Mouse (Mus musculus): Measurements from ENCODE around the gene Fsip1.

The Fsip1 gene

DNA sequence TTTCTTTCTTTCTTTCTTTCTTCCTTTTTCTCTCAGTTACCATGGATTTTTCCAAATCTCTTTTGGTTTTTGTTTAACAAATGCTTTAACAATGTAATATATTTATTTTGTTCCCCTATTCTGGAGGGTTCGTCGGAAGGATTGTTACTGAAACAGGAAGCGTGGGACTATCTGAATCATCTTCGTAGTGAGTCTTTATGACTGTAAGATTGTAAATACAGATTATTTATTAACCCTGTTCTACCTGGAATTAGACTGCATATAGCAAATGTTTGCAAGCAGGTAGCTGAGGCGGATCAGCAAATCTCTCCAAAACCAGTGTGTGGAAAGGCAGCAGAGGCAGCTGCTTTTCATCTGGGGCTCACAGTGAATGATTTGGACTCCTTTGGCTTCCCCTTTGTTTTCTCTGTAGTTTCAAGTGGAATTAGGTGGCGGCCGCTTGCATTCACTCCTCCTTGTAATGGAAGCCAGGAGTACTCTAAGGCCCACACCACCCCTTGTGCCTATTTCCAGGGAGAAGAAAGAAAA, 130.8 kb downstream of the Fsip1 start:
- in situ Hi-C loops (cut with MboI, MseI), result no loop called here

DNA sequence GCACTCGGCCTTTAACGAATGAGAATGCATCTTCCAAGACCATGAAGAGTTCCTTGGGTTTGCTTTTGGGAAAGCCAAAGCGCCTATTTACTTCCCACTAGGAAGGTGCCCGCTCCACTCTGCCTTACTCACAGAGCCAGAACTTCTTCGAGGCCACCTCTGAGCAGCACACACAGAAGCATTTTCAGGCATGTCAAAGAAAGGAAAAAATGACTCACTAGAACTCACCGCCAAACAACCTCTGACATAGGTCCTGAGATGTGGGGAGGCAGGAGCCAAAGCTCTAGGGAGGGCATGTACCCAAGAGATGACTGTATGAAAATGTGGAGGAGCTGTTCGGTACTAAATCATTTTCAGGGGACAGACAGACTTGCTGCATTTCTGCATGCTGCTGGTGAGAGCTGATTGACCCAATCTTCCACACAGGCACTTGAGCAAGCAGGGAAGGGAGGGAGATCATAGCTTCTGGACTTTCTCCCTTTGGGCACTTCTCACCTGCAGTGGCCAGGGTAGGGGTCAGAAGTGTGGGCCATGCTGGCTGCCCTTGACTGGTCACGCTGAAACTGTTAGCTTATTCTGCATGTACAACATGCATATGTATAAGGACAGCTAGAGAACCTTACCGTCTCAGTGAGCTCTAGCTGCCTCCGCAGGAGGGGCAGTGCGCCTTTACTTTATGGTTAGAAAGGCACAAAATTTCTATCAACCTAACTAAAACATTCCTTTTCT, 131.4 kb downstream of the Fsip1 start:
- in situ Hi-C loops (cut with MboI, MseI), result no loop called here

DNA sequence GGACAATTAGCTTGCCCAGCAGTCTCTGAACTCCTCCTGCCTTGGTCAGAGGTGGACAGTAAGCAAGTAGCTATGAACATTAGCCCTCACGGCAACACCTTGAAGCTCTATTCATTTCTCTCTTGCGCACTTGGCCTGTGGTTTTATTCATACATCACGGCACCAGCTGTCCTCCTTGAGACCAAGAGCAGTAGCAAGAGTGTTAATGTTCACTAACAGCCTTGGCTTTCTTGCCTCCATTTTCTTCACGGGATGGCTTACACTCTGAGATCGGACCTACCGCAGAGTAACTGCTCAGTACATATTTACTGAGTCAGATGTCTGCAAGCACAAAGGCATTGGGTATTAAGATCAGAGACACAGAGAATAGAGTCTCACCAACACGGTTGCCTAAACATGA, 132.3 kb downstream of the Fsip1 start:
- in situ Hi-C loops (cut with MboI, MseI), result loop anchor here in 1 of 2 experiments (25.0 kb wide), 1 partner anchor 587 kb away; no protein-coding TSS in a partner anchor

DNA sequence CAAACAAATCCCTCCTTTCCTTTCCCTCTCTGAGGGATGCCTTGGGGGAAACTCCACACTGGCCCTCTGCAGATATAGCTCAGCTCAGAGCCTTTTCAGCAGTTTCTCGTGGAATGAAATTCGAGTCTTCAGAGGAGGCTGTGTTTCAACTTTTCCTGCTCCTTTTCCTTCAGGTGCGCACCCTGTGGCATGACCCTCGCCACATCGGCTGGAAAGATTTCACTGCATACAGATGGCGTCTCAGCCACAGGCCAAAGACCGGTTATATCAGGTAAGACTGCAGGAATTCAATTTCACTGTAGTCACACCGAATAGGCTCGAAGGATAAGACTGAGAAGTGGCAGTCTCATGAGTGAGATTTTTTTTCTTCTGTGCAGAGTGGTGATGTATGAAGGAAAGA, 133.0 kb downstream of the Fsip1 start:
- in situ Hi-C loops (cut with MboI, MseI), result loop anchor here in 1 of 2 experiments (25.0 kb wide), 1 partner anchor 586 kb away; no protein-coding TSS in a partner anchor

DNA sequence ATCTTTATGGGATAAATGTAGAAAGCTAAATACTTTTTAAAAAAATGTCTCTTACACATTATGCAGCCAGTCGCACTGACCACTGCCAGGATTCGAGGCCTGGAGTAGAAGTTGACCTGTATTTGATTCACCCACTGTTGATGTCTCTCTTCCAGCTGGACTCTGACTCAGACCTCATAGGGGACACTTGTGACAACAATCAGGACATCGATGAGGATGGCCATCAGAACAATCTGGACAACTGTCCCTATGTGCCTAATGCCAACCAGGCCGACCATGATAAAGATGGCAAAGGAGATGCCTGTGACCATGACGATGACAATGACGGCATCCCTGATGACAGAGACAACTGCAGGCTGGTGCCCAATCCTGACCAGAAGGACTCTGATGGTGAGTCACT, 134.5 kb downstream of the Fsip1 start:
- in situ Hi-C loops (cut with MboI, MseI), result loop anchor here in 1 of 2 experiments (25.0 kb wide), 1 partner anchor 585 kb away; no protein-coding TSS in a partner anchor

DNA sequence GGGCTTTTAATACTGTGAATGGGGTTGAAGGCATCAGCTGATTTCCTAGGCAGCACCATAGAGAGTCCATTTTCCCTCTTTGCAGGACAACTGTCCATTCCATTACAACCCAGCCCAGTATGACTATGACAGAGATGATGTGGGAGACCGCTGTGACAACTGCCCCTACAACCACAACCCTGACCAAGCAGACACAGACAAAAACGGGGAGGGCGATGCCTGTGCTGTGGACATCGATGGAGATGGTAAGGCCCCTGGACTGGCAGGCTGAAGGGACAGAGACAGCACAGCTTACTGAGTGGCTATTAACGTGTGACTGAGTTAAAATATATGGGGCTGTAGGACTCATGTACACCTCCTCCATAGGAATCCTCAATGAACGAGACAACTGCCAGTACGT, 136.0 kb downstream of the Fsip1 start:
- in situ Hi-C loops (cut with MboI, MseI), result loop anchor here in 1 of 2 experiments (25.0 kb wide), 1 partner anchor 583 kb away; no protein-coding TSS in a partner anchor

DNA sequence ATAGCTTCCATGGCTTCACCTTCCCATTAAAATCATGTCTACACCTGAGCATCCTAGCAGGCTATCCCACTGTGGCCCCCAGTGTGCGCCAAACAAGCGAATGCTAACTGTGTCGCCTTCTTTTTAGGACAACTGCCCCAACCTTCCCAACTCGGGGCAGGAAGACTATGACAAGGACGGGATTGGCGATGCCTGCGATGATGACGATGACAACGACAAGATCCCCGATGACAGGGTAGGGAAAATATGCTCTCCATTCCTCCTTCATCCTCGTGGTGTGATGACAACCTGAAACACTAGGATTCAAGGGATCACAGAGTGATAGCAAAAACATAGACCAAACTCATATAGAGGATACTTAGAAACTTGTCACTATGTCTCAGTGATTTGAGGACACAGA, 136.7 kb downstream of the Fsip1 start:
- in situ Hi-C loops (cut with MboI, MseI), result loop anchor here in 1 of 2 experiments (25.0 kb wide), 1 partner anchor 583 kb away; no protein-coding TSS in a partner anchor

DNA sequence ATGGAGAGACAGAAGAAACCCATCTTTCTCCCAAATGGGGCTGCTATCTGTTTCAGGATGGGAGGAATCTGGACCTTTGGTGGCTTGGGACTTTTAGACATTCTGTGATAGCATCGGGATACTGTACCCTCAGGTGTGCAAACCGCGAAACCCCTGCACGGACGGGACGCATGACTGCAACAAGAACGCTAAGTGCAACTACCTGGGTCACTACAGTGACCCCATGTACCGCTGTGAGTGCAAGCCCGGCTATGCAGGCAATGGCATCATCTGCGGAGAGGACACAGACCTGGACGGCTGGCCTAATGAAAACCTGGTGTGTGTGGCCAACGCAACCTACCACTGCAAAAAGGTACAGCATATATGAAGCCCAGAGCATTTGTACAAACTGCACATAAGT, 137.1 kb downstream of the Fsip1 start:
- in situ Hi-C loops (cut with MboI, MseI), result loop anchor here (10.0 to 25.0 kb wide), 2 partner anchors 575 to 582 kb away; no protein-coding TSS in a partner anchor

DNA sequence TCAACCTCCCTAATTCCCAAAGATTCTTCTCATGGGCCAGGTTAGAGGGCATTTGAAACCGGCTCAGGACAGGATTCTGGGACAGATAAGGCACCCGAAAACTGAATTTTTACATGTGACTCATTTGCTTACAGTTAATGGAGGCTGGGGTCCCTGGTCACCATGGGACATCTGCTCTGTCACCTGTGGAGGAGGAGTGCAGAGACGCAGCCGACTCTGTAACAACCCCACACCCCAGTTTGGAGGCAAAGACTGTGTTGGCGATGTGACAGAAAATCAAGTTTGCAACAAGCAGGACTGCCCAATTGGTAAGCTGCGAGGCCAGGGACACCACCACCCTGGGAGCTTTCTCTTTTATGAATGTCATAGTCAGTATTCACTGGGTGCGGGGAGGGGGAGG, 138.3 kb downstream of the Fsip1 start:
- in situ Hi-C loops (cut with MboI, MseI), result loop anchor here (10.0 to 25.0 kb wide), 2 partner anchors 574 to 581 kb away; no protein-coding TSS in a partner anchor

DNA sequence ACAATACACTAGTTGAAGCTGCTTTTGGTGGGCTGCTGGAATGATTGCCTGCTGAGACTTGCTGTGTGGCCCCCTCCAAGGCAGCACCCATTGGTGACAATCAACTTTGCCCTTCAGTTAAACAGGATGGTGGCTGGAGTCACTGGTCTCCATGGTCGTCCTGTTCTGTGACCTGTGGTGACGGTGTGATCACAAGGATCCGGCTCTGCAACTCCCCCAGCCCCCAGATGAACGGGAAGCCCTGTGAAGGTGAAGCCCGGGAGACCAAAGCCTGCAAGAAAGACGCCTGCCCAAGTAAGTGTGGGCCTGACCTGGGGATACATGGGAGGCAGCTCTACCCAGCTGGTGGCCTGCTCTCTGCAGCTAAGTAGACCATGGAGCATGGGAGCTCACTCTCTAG, 138.7 kb downstream of the Fsip1 start:
- in situ Hi-C loops (cut with MboI, MseI), result loop anchor here (10.0 to 25.0 kb wide), 2 partner anchors 573 to 581 kb away; no protein-coding TSS in a partner anchor

DNA sequence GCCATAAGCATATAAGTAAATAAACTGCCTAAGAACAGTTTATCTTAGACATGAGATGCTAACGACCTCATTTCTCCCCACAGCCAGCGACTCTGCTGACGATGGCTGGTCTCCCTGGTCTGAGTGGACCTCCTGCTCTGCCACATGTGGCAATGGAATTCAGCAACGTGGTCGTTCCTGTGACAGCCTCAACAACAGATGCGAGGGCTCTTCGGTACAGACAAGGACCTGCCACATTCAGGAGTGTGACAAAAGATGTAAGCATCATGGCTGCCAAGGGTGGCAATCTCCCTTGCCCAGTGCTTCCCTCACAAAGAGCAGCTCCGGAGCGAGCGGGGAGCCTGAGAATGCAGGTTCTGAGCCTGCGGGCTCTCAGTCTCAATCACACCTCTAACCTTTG, 139.4 kb downstream of the Fsip1 start:
- in situ Hi-C loops (cut with MboI, MseI), result loop anchor here (10.0 to 25.0 kb wide), 2 partner anchors 573 to 580 kb away; no protein-coding TSS in a partner anchor

DNA sequence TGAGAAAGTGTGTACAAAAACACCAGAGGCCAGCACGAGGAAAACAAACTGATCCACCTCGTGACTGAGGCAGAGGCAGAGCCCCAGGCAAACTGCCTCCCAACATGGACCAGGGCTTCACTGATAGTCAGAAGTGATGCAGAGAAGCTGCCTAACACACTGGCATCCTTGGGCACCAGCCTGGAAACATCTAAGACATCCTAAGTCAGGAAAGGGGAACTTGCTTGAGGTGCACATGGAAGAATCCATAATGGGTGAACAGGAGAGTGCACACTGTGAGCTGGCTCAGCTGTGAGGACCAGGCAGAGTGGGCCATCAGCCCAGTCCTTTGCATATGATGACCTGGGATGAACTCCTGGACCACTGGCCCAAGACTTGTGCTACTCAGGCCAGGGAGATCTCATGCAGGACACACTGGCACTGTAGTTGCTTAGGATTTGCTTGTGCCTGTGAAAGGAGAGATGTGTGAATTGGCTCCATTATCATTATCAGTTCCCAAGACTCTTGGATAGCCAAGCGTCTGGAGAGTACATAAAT, 139.9 kb downstream of the Fsip1 start:
- in situ Hi-C loops (cut with MboI, MseI), result loop anchor here (10.0 to 25.0 kb wide), 2 partner anchors 572 to 580 kb away; no protein-coding TSS in a partner anchor

DNA sequence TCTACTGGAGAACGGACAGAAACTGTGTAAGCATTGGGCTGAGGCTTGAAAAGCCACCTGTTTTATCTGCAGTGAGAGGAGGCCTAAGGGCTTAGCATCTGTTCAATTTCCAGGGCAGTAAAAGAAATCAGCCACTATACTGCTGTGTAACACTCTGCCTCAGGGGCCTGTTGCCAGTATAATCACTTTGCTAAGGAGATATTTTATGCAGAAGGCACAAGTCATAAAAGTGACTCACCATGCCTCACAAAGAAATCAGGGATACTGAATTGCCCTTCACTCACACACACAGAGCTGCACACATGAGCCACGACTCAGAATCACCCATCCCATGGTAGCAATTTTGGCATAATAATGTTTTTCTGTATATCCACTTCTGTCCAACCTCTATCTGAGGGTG, 140.6 kb downstream of the Fsip1 start:
- in situ Hi-C loops (cut with MboI, MseI), result loop anchor here (10.0 to 25.0 kb wide), 2 partner anchors 571 to 579 kb away; no protein-coding TSS in a partner anchor

DNA sequence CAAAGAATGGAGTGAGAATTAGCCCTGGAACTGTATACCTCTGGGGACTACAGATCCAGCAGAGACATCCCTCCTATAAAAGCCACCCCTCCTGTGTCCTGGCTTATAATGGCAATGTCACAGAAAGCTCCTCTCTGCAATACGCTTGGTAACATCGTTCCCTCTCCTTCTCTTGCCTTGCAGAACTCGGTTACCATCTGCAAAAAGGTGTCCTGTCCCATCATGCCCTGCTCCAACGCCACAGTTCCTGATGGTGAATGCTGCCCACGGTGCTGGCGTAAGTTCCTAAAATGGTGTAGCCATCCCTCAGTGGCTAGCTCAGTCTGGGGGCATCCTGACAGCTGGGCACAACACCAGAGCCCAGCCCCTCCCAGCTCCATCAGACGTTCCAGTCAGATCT, 141.1 kb downstream of the Fsip1 start:
- in situ Hi-C loops (cut with MboI, MseI), result loop anchor here (10.0 to 25.0 kb wide), 2 partner anchors 571 to 578 kb away; no protein-coding TSS in a partner anchor

DNA sequence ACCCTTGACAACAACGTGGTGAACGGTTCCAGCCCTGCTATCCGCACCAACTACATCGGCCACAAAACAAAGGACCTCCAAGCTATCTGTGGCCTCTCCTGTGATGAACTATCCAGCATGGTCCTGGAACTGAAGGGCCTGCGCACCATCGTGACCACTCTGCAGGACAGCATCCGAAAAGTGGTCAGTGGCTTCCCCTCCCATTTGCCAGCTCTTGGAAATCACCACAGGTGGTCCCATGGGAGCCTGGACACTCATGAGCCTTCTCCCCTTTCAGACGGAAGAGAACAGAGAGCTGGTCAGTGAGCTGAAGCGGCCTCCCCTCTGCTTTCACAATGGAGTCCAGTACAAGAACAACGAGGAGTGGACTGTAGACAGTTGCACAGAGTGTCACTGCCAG, 142.1 kb downstream of the Fsip1 start:
- in situ Hi-C loops (cut with MboI, MseI), result loop anchor here (10.0 to 25.0 kb wide), 2 partner anchors 570 to 577 kb away; no protein-coding TSS in a partner anchor

DNA sequence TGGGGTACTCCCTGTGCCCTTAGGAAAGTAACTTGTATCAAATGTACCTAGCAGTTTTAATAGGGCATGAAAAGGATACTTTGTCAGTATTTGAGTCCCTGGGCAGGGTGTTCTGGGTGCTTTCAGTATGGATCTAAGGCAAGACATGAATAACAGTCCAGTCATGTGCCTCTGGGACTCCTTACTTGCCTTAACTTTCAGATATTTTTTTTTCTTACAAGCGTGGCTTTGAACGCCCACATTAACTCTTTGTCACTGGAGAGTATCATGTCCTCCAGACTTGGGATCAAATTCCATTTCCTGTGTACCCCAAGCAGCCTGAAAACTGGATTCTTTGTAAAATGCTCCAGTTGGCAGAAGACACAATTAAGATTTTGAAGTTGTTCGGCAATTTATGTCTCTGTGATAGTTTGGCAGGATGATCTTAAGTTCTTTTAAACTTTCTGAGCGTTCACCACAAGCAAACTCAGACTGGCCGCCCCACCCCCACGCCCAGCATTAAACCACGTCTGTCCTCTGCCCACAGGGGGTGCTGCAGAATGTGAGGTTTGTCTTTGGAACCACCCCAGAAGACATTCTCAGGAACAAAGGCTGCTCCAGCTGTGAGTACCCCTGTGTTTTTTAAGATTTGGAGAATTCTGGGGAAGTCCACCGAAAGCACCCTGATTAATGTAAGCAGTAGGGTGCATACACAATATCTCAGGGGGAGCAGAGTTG, 142.8 kb downstream of the Fsip1 start:
- in situ Hi-C loops (cut with MboI, MseI), result loop anchor here (10.0 to 25.0 kb wide), 2 partner anchors 569 to 577 kb away; no protein-coding TSS in a partner anchor

DNA sequence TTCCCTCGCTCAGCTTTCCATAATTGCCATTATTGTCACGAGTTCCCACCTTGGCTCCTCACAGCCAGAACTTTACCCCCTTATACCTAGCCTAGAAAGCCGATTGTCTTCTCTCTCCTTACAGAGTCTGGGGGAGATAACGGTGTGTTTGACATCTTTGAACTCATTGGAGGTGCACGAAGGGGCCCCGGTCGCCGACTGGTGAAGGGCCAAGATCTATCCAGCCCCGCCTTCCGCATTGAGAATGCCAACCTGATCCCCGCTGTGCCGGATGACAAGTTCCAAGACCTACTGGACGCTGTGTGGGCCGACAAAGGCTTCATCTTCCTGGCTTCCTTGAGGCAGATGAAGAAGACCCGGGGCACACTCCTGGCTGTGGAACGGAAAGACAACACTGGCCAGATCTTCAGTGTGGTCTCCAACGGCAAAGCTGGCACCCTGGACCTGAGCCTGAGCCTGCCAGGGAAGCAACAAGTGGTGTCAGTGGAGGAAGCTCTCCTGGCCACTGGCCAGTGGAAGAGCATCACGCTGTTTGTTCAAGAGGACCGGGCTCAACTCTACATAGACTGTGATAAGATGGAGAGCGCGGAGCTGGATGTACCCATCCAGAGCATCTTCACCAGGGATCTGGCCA, 143.8 kb downstream of the Fsip1 start:
- in situ Hi-C loops (cut with MboI, MseI), result loop anchor here (10.0 to 25.0 kb wide), 2 partner anchors 568 to 576 kb away; no protein-coding TSS in a partner anchor

DNA sequence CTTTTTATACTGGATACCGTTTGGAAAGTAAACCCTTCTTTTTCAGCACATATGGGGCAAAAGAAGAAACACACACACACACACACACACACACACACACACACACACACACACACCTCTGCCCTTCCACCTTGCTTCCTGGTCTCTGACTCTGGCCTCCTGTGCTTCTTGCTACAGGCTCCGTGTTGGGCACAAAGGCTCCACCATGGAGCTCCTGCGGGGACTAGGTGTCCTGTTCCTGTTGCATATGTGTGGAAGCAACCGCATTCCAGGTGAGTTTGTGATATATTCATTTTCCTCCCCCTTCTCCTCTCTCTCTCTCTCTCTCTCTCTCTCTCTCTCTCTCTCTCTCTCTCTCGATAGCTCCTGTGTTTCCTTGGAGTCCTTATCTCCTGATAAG, 144.3 kb downstream of the Fsip1 start:
- in situ Hi-C loops (cut with MboI, MseI), result loop anchor here (10.0 to 25.0 kb wide), 2 partner anchors 568 to 575 kb away; no protein-coding TSS in a partner anchor

DNA sequence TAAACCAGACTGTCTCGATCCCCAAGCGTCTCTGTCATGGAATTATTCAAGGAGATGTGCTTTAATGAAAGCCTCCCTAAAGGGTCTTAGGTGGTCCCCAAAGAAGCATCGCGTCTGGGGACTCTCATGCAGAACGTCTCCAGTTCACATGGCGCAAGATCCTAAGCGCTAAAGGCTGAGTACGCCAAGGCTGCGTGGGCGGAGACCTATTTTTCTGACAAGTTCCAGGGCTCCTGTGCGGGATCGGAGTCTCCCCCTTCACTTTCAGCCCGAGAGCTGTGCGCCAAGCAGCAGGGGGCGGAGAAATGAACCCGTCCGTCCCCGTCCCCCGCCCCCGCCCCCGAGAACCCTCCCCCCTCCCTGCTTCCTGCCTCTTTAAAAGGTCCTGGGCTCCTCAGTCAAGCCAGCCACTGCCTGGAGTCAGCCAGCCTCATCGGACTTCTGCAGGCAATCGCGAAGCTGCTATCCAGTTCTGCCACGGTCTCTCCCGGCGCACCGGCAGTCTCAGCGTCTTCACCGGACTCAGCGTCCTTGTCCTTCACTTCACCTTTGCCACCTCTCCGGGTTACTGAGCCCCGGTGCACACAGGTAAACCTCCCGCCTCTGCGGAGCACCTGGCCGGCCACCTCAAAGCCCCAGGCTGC, 145.2 kb downstream of the Fsip1 start, which contains the start of gene Thbs1:
TSS of gene Thbs1 (plus strand) at position 389 of the 644 bp plus-strand sequence.
- in situ Hi-C loops (cut with MboI, MseI), result loop anchor here (10.0 to 25.0 kb wide), 2 partner anchors 567 to 574 kb away; no protein-coding TSS in a partner anchor

DNA sequence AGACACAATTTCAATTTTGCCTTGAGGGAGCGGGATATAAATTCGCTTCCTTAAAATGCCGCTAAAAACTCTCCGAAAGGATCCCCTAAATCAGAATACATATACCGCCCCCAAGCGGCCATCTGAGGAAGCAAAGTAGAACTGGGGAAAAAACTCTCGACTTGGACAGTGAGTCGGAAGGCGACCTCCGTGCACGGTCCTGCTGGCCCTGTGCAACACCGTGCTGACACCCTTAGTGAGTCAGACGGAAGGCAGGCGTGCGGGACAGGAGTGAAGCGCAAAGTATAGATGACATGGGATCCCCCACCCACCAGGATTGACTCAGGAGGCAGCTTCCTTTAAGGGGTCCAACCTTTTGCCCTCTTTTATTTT, 145.7 kb downstream of the Fsip1 start:
- in situ Hi-C loops (cut with MboI, MseI), result loop anchor here (10.0 to 25.0 kb wide), 2 partner anchors 566 to 574 kb away; no protein-coding TSS in a partner anchor
